Mouse (Mus musculus) limb, embryonic 14.5 days (tissue): ENCODE results near the gene Gstp1. TPM values are rescaled to one million over a fixed set of nuclear protein-coding genes. Genes with fewer than 3 reads are reported as not detected.
A peak's percentile ranks its signal among the peaks of the same experiment; 100 is the strongest.

Source experiments
- ATAC-seq: fragments of 200-750 bp; cut with Nextera tagmentation; 2 replicates; pipeline ENCODE4 v1.8.0; 2017; ENCODE audit warnings: low read depth, moderate number of reproducible peaks, moderate TSS enrichment; ENCODE audit not compliant: low FRiP score
- DNase-seq: peaks from one replicate; pipeline ENCODE4 v3.0.0-alpha.2; 2015; ENCODE audit warnings: low spot score
- H3K27ac ChIP-seq: fragments of 300-500 bp; sonication (generic); replicated peaks from 2 replicates; pipeline ENCODE4 v1.5.1; 2014; ENCODE audit warnings: low read depth, mild to moderate bottlenecking, low read length, moderate library complexity, mixed read lengths
- H3K27me3 ChIP-seq: fragments of 300-500 bp; sonication (generic); 2 replicates; pipeline ENCODE4 v1.6.1; 2014; ENCODE audit warnings: low read length, mixed read lengths; ENCODE audit not compliant: control insufficient read depth, insufficient read depth
- H3K36me3 ChIP-seq: fragments of 300-500 bp; sonication (generic); 2 replicates; pipeline ENCODE4 v1.6.1; 2014; ENCODE audit warnings: mild to moderate bottlenecking, low read length, moderate library complexity, mixed read lengths; ENCODE audit not compliant: control insufficient read depth, insufficient read depth
- H3K4me1 ChIP-seq: fragments of 300-500 bp; sonication (generic); 2 replicates; pipeline ENCODE4 v1.6.1; 2014; ENCODE audit warnings: antibody characterized with exemption, low read length, mixed read lengths; ENCODE audit not compliant: control insufficient read depth, insufficient read depth
- H3K4me2 ChIP-seq: fragments of 300-500 bp; sonication (generic); replicated peaks from 2 replicates; pipeline ENCODE4 v1.6.1; 2014; ENCODE audit warnings: low read depth, mild to moderate bottlenecking, low read length, moderate library complexity; ENCODE audit not compliant: severe bottlenecking
- H3K4me3 ChIP-seq: fragments of 300-500 bp; sonication (generic); replicated peaks from 2 replicates; pipeline ENCODE4 v1.5.1; 2014; ENCODE audit warnings: low read length
- H3K9ac ChIP-seq: fragments of 300-500 bp; sonication (generic); 2 replicates; pipeline ENCODE4 v1.6.1; 2014; ENCODE audit warnings: mild to moderate bottlenecking, low read depth, low read length, moderate library complexity; ENCODE audit not compliant: severe bottlenecking
- H3K9me3 ChIP-seq: fragments of 300-500 bp; sonication (generic); 2 replicates; pipeline ENCODE4 v1.6.1; 2016; ENCODE audit warnings: low read length; ENCODE audit not compliant: control insufficient read depth
- POLR2A ChIP-seq: fragments of 200-500 bp; IDR thresholded peaks from 2 replicates; pipeline ENCODE4 v1.8.0; 2012; ENCODE audit warnings: inconsistent platforms, mild to moderate bottlenecking, moderate library complexity, borderline replicate concordance; ENCODE audit not compliant: insufficient read depth, insufficient read length; ENCODE audit errors: extremely low read depth
- WGBS: fragments of 180-500 bp; shearing (Covaris S2); extraction: QIAGEN DNeasy Blood & Tissue Kit; methylation state at CpG from one replicate; pipeline ENCODE4 v1.1.7; 2014; 5-methylcytosine and 5-hydroxymethylcytosine counted together
- polyA plus RNA-seq, 2 experiments: library from polyadenylated mRNA; depleted of rRNA in 1 of 2; stranded (reverse) in 1 of 2; unstranded in 1 of 2; fragments of >200 nt; fragmentation: Nextera tagmentation in 1 of 2; extraction: Ambion mirVana in 1 of 2; gene quantifications; 2 replicates each; pipeline versions ENCODE4 v1.2.1 to v1.2.3; 2012 to 2014

Gstp1 gene
- polyA plus RNA-seq, 2 experiments: 291 to 508 TPM

DNA sequence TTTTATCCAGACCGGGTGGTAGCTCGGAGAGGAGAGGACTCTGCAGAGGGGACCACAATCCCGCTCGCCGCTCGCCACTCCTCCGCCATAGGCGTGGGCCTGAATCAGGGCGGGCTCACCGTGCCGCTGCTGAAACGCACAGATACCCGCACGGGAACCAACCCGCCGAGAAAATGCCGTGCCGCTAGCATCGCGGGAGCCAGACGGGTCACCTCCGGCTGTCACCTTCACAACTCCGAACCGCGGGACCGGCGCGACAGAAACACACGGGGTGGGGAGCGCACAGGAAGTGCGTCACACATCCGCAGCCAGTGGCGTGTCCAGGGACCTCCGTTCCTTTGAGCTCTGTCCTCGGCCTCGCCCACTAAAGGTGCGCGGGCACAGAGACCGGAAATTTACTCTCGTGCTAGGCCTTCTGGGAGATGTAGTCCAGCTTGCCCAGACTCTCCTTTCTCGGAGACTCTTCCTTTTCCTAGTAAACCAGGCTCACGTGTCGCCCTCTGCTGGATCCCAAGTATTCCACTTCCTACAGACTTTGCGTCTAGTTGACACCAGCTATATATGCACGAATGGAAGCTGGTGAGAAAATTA, 25.3 kb downstream of the Gstp1 start, which contains the start of gene Ndufv1:
Ndufv1 (minus strand) TSS at position 375 of the 591 bp plus-strand sequence.
- DNase-seq (peak; percentile 99), ATAC-seq (peak; percentile 99)
- Histone ChIP-seq H3K27ac (peak within 1 kb of the TSS; percentile 63; the same call in 1 of the 2 replicates), H3K9me3 (no peaks in the 10 kb centered on the region), H3K9ac (peak within 1 kb of the TSS; percentile 73), H3K4me2 (peak within 1 kb of the TSS; percentile 57), H3K4me1 (peaks cover 8% of the 10 kb centered on the region), H3K4me3 (peak within 1 kb of the TSS; percentile 89), H3K27me3 (no peaks in the 10 kb centered on the region), H3K36me3 (peaks cover 35% of the 10 kb centered on the region)
- WGBS: 1% methylated on average over 45 of the region's 45 CpGs
- TF ChIP-seq POLR2A: no peak

DNA sequence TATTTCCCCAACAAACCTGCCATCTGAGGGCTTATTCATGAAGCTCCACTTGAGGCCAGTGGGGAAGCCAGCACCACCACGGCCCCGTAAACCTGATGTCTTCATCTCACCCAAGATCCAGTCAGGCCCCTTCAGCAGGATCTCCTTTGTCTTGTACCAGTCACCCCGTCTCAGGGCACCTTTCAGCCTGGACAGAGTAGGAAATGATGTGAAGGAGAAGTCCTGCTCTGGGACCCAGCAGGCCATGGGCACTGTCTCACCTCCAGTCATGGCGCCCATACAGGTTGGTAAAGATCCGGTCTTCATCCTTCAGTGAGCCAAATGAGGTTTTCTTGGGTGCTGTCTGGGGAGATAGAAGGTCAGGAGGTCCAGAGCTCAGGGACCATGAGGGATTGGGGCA, 26.7 kb downstream of the Gstp1 start:
- TF ChIP-seq POLR2A: no peak
- no peak overlapping the region for H3K27ac ChIP-seq
- H3K4me1 ChIP-seq: peaks cover 8% of the 10 kb centered on the region
- 89% methylated on average over 5 of the region's 5 CpGs for WGBS
- peaks cover 49% of the 10 kb centered on the region for H3K36me3 ChIP-seq
- H3K27me3 ChIP-seq: no peaks in the 10 kb centered on the region
- no peak overlapping the region for H3K4me3 ChIP-seq
- H3K9ac ChIP-seq: no peak overlapping the region
- no peak for ATAC-seq
- no peak for DNase-seq
- no peaks in the 10 kb centered on the region for H3K9me3 ChIP-seq
- no peak overlapping the region for H3K4me2 ChIP-seq

- no peak overlapping the region for H3K9ac ChIP-seq
- peaks cover 62% of the 10 kb centered on the region for H3K36me3 ChIP-seq
Observed at GRCm38 (mm10) chr19:4005971-4006370, 31.8 kb downstream of the Gstp1 start.

DNA sequence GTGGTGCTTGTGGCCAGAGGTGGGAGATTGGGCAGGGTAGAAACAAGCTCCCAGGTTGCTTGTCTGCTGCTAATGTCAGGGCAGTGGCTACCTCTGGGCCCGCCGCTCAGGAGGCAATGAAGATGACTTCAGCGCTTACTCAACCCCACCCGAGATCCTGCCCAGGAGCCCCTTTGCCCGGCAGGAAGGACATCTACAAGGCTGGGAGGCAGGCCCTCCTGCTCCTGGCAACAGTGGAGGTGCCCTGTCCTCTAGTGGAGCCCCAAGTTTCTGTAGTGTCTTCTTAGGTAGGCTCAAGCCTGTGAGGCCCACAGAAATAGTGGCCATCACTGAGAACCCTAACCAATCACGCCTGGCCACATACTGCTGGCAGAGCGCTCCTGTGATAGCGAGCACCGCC, 32.7 kb downstream of the Gstp1 start:
- H3K36me3 ChIP-seq: peaks cover 55% of the 10 kb centered on the region
- ATAC-seq: no peak
- H3K9ac ChIP-seq: no peak overlapping the region
- WGBS: 89% methylated on average over 9 of the region's 9 CpGs
- H3K4me2 ChIP-seq: no peak overlapping the region
- no peaks in the 10 kb centered on the region for H3K27me3 ChIP-seq
- H3K4me1 ChIP-seq: peaks cover 8% of the 10 kb centered on the region
- H3K9me3 ChIP-seq: no peaks in the 10 kb centered on the region
- H3K4me3 ChIP-seq: no peak overlapping the region
- H3K27ac ChIP-seq: no peak overlapping the region
- no peak for TF ChIP-seq POLR2A
- no peak for DNase-seq

More at GRCm38 (mm10) chr19:4005971-4006370, 31.8 kb downstream of the Gstp1 start:
- H3K27me3 ChIP-seq: no peaks in the 10 kb centered on the region
- TF ChIP-seq POLR2A: no peak
- H3K4me2 ChIP-seq: no peak overlapping the region
- no peak for DNase-seq
- no peak overlapping the region for H3K27ac ChIP-seq
- H3K4me1 ChIP-seq: peaks cover 6% of the 10 kb centered on the region
- 94% methylated on average over 8 of the region's 8 CpGs for WGBS
- no peaks in the 10 kb centered on the region for H3K9me3 ChIP-seq
- H3K4me3 ChIP-seq: no peak overlapping the region
- ATAC-seq: no peak

DNA sequence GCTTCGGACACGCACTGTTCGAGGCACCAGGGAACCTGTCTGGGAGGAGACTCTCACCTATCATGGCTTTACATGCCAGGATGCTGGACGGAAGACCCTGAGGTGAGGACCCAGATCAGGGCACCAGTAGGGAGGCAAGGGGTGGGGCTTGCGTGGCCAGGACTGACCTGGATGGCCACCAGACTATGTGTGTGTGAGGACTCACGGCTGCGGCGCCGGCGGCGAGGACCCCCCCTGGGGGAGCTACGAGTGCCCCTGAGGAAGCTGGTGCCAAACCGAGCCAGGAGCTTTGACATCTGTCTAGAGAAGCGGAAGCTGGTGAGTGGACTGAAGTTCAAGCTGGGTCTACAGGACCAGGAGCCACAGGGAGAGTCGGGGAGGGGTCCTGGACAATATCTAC, 33.5 kb downstream of the Gstp1 start:
- Histone ChIP-seq H3K4me3 (no peak overlapping the region), H3K27me3 (no peaks in the 10 kb centered on the region), H3K27ac (no peak overlapping the region), H3K9me3 (no peaks in the 10 kb centered on the region), H3K36me3 (peaks cover 48% of the 10 kb centered on the region), H3K4me2 (no peak overlapping the region), H3K4me1 (peaks cover 12% of the 10 kb centered on the region), H3K9ac (no peak overlapping the region)
- ATAC-seq (no peak), DNase-seq (no peak)
- 85% methylated on average over 15 of the region's 15 CpGs for WGBS
- TF ChIP-seq POLR2A: no peak
